Mouse (Mus musculus) urinary bladder, adult 2 months (tissue): ENCODE results near the gene Hnrnph3. TPM values are rescaled to one million over a fixed set of nuclear protein-coding genes. Genes with fewer than 3 reads are reported as not detected.

Experiments used
- DNase-seq: peaks from one replicate; pipeline ENCODE4 v3.0.0; 2022; ENCODE audit warnings: low spot score
- polyA plus RNA-seq: library from polyadenylated mRNA; depleted of rRNA; stranded (reverse); fragments of >200 nt; gene quantifications from 2 replicates; pipeline ENCODE4 v1.2.3, GENCODE M21; 2012

Gene Hnrnph3
- polyA plus RNA-seq, 1 experiment, result 55.0 TPM

GRCm38 (mm10) chr10:63032267-63032666 lies 8.2 kb upstream of the Hnrnph3 start:
- no peak for DNase-seq

GRCm38 (mm10) chr10:63028396-63028795 lies 4.4 kb upstream of the Hnrnph3 start:
- DNase-seq, result no peak

GRCm38 (mm10) chr10:63027376-63028161 lies 3.6 kb upstream of the Hnrnph3 start:
- DNase-seq, result no peak

- DNase-seq, result no peak
Observed at GRCm38 (mm10) chr10:63026795-63027160, 2.8 kb upstream of the Hnrnph3 start.

GRCm38 (mm10) chr10:63026156-63026794 lies 2.3 kb upstream of the Hnrnph3 start:
- no peak for DNase-seq

GRCm38 (mm10) chr10:63025491-63026011 lies 1.5 kb upstream of the Hnrnph3 start:
- DNase-seq, result no peak

GRCm38 (mm10) chr10:63025016-63025415 lies 999 bp upstream of the Hnrnph3 start:
- no peak for DNase-seq

GRCm38 (mm10) chr10:63024580-63024910 lies 528 bp upstream of the Hnrnph3 start:
- DNase-seq, result no peak

- DNase-seq, result peak; percentile 68
Observed at GRCm38 (mm10) chr10:63023121-63023748, 782 bp downstream of the Hnrnph3 start.

GRCm38 (mm10) chr10:63022541-63023120 lies 1.4 kb downstream of the Hnrnph3 start:
- DNase-seq, result no peak

GRCm38 (mm10) chr10:63021702-63022101 lies 2.3 kb downstream of the Hnrnph3 start:
- DNase-seq, result no peak

GRCm38 (mm10) chr10:63019304-63019703 lies 4.7 kb downstream of the Hnrnph3 start:
- DNase-seq, result no peak

- no peak for DNase-seq
Observed at GRCm38 (mm10) chr10:63014168-63014567, 9.8 kb downstream of the Hnrnph3 start.

GRCm38 (mm10) chr10:63013476-63013875 lies 10.5 kb downstream of the Hnrnph3 start:
- DNase-seq, result no peak

GRCm38 (mm10) chr10:63011556-63011955 lies 12.5 kb downstream of the Hnrnph3 start:
- DNase-seq, result no peak

GRCm38 (mm10) chr10:63010268-63010667 lies 13.7 kb downstream of the Hnrnph3 start:
- DNase-seq, result no peak

GRCm38 (mm10) chr10:63008193-63008592 lies 15.8 kb downstream of the Hnrnph3 start:
- DNase-seq, result no peak

GRCm38 (mm10) chr10:63004556-63004955 lies 19.5 kb downstream of the Hnrnph3 start:
- no peak for DNase-seq

GRCm38 (mm10) chr10:63003252-63003651 lies 20.8 kb downstream of the Hnrnph3 start:
- no peak for DNase-seq

- no peak for DNase-seq
Observed at GRCm38 (mm10) chr10:63000584-63000983, 23.4 kb downstream of the Hnrnph3 start.

GRCm38 (mm10) chr10:62993991-62994390 lies 30.0 kb downstream of the Hnrnph3 start:
- no peak for DNase-seq

GRCm38 (mm10) chr10:62990636-62991035 lies 33.4 kb downstream of the Hnrnph3 start:
- no peak for DNase-seq
